Mouse (Mus musculus): ENCODE measurements around the gene Apobec3. TPM values are rescaled to one million over a fixed set of nuclear protein-coding genes. Genes with fewer than 3 reads are reported as not detected.

The Apobec3 gene
- polyA plus RNA-seq (2012; rRNA removed) = 7.2 and 8.8 TPM in 2 replicates

DNA sequence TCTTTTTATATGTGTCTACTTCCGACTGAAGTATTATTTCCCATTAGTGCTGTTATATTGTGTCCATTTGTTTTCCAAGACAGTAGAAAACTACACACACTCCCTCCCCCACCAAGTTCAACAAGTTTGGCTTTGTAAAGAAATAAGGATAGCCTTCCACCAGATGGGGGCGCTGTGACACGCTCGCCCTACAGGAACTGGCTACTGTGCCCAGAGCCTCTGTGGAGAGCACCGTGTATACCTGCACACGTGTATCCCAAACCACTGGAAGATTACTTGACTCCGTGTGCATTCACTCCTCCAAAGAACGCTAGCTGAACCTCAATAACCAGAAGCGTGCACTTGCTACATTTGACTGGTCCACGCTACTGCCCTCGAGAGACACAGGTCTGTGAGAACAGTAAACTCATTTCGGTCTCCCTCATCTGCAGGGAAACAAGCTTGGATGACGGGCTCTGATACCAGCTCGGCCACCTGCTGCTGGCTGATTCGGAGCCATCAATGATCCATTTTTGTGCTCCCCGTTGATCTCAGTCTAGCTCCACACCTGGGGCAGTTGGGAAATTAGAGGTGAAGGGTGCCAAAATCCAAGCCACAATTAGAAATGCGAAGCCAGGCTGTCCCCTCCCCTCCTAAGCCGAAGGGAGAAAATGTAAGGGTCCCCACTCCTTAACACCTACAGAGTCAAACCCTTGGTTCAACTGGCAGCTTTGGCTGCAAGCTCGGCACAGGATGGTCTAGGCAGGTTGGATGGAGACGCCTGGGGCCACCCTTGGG is at the start of gene Apobec3:
Apobec3 (plus strand) TSS at position 224 of the 777 bp plus-strand sequence.

Other genes starting within 250 kb of the Apobec3 start
- 27.0 and 29.2 TPM in 2 replicates for gene Fam227a, start 232.7 kb upstream of the Apobec3 start, polyA plus RNA-seq (2012; rRNA removed)
- 40.1 and 45.6 TPM in 2 replicates for gene Cby1, start 232.5 kb upstream of the Apobec3 start, polyA plus RNA-seq (2012; rRNA removed)
- gene Tomm22, start 220.8 kb upstream of the Apobec3 start, polyA plus RNA-seq (2012; rRNA removed) = 105 and 118 TPM in 2 replicates
- gene Josd1, start 203.7 kb upstream of the Apobec3 start, polyA plus RNA-seq (2012; rRNA removed) = 30.5 and 32.9 TPM in 2 replicates
- gene Gtpbp1, start 200.8 kb upstream of the Apobec3 start, polyA plus RNA-seq (2012; rRNA removed) = 48.9 and 49.8 TPM in 2 replicates
- gene Sun2, start 149.1 kb upstream of the Apobec3 start, polyA plus RNA-seq (2012; rRNA removed) = 43.2 and 47.2 TPM in 2 replicates
- gene Dnal4, start 113.8 kb upstream of the Apobec3 start, polyA plus RNA-seq (2012; rRNA removed) = 79.5 and 84.5 TPM in 2 replicates
- 28.8 and 35.0 TPM in 2 replicates for gene Nptxr, start 86.9 kb upstream of the Apobec3 start, polyA plus RNA-seq (2012; rRNA removed)
- 1.2 and 1.8 TPM in 2 replicates for gene Npcd, start 57.4 kb upstream of the Apobec3 start, polyA plus RNA-seq (2012; rRNA removed)
- 67.3 and 71.7 TPM in 2 replicates for gene Cbx6, start 57.0 kb upstream of the Apobec3 start, polyA plus RNA-seq (2012; rRNA removed)
- 12.1 and 13.0 TPM in 2 replicates for gene Cbx7, start 79.5 kb downstream of the Apobec3 start, polyA plus RNA-seq (2012; rRNA removed)
- gene Pdgfb, start 123.3 kb downstream of the Apobec3 start, polyA plus RNA-seq (2012; rRNA removed) = 10.8 and 12.8 TPM in 2 replicates
- gene Syngr1, start 199.7 kb downstream of the Apobec3 start, polyA plus RNA-seq (2012; rRNA removed) = 48.6 and 57.1 TPM in 2 replicates
- gene Rpl3, start 200.2 kb downstream of the Apobec3 start, polyA plus RNA-seq (2012; rRNA removed) = 1,038 and 1,063 TPM in 2 replicates
- 44.6 and 48.4 TPM in 2 replicates for gene Tab1, start 241.5 kb downstream of the Apobec3 start, polyA plus RNA-seq (2012; rRNA removed)